Mouse (Mus musculus) ES-Bruce4 (cell line): ENCODE results near the gene Slc6a4.

Experiments used
- CTCF ChIP-seq: IDR thresholded peaks from one replicate; pipeline ENCODE4 v1.8.1; 2011; ENCODE audit warnings: low read depth, low read length
- EP300 ChIP-seq: IDR thresholded peaks from 2 replicates; pipeline ENCODE4 v1.6.1; 2011; ENCODE audit warnings: low read depth, low read length; ENCODE audit not compliant: insufficient read depth
- POLR2A ChIP-seq: IDR thresholded peaks from one replicate; pipeline ENCODE4 v1.8.1; 2011; ENCODE audit warnings: low read length; ENCODE audit not compliant: insufficient read depth

GRCm38 (mm10) chr11:76970328-76970727 is 28.1 kb upstream of the Slc6a4 start:
- TF ChIP-seq POLR2A (no peak), CTCF (no peak), EP300 (no peak)
